In the genomic region with DNA sequence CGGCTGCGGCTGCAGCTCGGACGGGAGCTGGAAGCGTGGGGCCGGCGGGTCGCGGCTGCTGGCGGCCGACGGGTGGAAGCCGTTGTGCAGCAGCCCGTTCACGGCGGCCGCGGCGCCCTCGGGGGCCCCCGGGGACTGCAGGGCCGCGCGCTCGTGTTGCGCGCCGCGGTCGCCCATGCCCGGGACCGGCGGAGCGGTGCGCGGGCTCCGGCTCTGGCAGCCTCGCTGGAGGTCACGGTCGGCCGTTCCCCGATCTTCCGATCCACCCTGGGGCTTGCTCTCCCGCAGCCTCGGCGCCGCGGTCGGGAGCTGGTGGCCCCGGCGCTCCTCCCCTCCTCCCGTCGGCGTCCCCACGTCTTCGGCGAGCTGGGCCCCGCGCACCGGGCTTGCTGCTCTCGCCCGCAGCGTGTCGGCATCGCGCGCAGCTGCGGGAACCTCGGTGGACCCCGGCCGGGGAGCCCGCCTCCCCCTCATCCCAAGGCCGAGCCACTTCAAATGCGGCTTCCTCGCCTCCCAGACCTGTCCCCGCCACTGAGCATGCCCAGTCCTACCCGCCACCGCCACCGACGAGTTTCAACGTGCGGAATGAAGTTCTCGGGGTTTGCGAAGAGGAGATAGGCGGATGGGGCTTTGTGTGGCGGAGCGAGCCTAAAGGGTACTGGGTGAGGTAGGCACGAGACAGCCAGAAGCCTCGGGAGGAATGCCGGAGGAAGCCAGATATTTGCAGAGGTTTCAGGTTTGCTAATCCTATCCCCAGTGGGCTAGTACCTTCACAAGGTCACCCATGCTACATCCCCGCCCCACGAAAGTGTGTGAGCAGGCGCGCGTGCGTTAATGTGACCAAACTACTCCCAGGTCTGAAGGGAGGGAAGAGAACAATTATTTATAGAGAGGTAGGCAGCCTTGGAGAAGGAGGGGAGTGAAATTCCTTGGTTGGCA, we compare ENCODE assay signal across 1 mouse cellular context.
TF ChIP-seq lines count a peak whose summit lies in the region.

Gene Pank1 (minus strand): TSS at position 853 of the 939 bp plus-strand sequence.

TF ChIP-seq in CH12.LX, 34 proteins besides CTCF, POLR2A, EP300 and RAD21 (continued from another document):
- TF ChIP-seq ZKSCAN1 (IDR thresholded peaks at IDR 0.05; ENCODE audit: borderline replicate concordance, low read depth, low read length) (no peak), JUN (IDR thresholded peaks at IDR 0.05; ENCODE audit: insufficient read depth, low read depth, low read length) (no peak), GABPA (IDR thresholded peaks at IDR 0.05; ENCODE audit: insufficient replicate concordance, low read depth, low read length) (no peak), MAX (IDR thresholded peaks at IDR 0.05; ENCODE audit: low read length) (peak; percentile 59; the same call in 1 of the 2 replicates)
